Mouse (Mus musculus) cerebellum, adult 2 months (tissue): ENCODE measurements at regions not wholly inside any gene's neighbourhood (a gene's known extent, or its start where the extent isn't known, plus 50 kb on each side); places are given as distances from the start of the nearest gene placed in this dataset.

ENCODE experiments used
- CTCF ChIP-seq: fragments of 200-500 bp; IDR thresholded peaks from 2 replicates; pipeline ENCODE4 v1.5.1; 2011; ENCODE audit warnings: low read depth, mild to moderate bottlenecking, control low read depth, low read length, moderate library complexity, borderline replicate concordance; ENCODE audit not compliant: insufficient read depth
- POLR2A ChIP-seq: fragments of 200-500 bp; IDR thresholded peaks from 2 replicates; pipeline ENCODE4 v1.6.1; 2011; ENCODE audit warnings: low read length, control low read depth, borderline replicate concordance; ENCODE audit not compliant: insufficient read depth

DNA sequence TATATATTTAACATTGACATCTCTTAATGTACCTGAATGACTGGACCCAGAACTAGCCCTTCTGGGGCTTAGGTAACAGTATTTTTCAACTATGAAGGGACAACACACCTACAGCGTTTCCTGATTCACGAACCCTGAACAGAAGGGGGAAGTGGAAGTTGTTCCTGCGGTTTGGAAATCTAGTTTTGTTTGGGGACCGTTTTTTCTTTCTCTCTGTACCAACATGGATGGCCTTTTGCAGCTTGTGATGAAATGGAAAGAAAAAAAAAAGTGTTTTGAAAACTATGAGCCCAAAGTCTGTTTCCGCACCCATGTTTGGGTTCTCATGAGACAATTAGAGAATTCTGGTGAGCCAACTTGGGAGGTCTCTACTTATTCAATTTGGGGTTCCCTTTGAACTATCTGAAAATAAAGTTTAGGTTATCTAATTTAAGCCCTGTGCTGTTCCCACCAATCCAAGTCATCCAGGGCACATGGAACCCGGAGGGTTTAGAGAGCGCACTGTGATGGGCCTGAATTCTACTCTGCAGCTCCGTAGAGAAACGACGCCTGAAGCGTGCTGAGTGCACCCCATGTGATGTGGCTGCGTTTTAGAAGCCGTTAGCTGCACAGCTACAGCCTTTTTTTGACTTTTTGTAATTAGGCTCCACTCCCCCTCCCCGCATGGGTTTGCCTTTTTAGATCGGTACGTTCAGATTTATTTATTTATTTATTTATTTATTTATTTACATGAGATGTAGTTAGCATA, 137.0 kb upstream of the Rapgef5 start:
- TF ChIP-seq CTCF (no peak), POLR2A (no peak)
